Mouse (Mus musculus): Measurements from ENCODE around the gene Tfap2b. TPM values are rescaled to one million over a fixed set of nuclear protein-coding genes. Genes with fewer than 3 reads are reported as not detected.

Tfap2b gene
- total RNA-seq, 2 experiments from 2014 or later, result 0.74 to 1.1 TPM

DNA sequence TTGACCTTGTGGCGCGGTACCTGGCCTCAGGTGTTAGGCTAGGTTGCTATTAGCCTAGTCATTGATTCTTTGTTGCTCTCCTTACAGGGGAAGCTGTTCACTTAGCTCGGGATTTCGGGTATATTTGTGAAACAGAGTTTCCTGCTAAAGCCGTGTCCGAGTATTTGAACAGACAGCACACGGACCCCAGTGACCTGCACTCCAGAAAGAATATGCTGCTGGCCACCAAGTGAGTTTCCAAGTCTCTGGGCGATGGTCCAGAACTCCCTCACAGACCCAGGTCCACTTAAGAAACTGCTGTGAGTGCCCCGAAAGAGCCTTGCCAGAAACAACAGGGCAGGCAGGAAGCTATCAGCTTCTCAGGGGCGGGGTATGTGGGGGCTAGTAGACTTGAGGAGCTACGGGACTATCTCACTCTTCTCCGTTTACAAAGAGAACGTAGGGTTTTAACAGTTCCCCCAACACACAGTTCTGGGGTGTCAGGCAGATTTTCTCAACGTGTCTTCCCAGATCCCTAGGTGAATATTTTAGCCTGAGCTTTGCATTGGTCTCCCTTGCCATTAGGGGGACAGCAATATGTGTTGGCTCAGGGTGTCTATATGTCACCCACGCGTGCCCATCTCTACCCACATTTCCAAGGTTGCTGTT lies 22.3 kb downstream of the Tfap2b start:
- intact Hi-C loops (cut with DNase I), result no loop called here
- no peak for DNase-seq (ENCODE audit: low spot score in 2 of 2)

DNA sequence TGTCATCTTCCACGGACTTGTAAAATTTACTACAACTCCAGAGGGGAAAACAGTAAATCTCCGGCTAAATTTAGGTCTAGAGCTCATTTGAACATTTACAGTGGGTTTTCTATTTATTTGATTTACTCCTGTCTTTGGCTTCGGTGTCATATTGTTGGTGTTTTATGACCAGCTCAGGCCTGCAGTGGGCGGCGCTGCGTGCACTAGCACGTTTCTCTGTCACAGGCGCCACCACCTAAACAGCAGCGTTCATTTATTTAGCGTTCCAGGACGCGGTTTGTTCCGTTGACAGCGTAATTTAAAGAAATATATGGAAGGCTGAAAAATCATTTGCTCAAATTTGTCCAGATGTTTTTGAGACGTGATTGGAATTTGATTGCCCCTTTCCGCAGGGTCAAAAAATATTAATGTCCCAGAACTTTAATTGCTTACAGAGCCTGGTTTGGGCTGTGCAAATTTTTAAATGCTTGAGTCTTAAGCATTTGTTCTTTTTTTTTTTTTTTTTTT lies 22.9 kb downstream of the Tfap2b start:
- intact Hi-C loops (cut with DNase I), result no loop called here
- DNase-seq (ENCODE audit: low spot score in 2 of 2), result no peak

DNA sequence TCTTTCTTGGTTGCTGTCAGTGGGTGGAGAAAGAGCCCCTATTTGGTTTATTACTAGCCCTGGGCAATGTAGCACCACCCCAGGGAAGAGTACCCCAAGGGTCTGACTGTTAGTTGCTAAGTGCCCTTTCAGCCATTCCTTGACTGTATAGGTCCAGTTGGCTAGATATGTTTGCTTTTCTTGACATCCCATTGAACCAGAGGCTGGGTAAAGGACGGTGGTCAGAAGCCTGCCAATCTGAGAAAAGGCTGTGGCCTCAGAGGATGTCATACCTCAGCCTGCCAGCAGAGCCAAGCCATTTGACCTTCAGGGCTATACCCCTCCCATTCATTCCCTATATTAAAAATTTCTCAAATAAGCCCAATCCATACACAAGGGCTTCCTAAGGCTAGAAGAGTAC lies 24.0 kb downstream of the Tfap2b start:
- no peak for DNase-seq (ENCODE audit: low spot score in 2 of 2)
- intact Hi-C loops (cut with DNase I), result no loop called here

DNA sequence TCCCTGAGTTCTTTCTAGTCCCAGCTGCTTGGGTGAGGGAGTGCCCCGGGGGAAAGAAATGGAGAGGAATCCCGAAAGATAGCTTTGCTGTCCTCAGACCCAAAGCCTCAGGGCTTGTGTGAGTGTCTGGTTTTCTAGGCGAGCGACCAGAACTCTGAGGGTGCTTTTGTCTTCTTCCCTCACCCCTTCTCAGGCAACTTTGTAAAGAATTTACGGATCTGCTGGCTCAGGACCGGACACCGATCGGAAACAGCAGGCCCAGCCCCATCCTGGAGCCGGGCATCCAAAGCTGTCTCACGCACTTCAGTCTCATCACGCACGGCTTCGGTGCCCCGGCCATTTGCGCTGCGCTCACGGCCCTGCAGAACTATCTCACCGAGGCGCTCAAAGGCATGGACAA lies 25.1 kb downstream of the Tfap2b start:
- intact Hi-C loops (cut with DNase I), result no loop called here
- no peak for DNase-seq (ENCODE audit: low spot score in 2 of 2)

DNA sequence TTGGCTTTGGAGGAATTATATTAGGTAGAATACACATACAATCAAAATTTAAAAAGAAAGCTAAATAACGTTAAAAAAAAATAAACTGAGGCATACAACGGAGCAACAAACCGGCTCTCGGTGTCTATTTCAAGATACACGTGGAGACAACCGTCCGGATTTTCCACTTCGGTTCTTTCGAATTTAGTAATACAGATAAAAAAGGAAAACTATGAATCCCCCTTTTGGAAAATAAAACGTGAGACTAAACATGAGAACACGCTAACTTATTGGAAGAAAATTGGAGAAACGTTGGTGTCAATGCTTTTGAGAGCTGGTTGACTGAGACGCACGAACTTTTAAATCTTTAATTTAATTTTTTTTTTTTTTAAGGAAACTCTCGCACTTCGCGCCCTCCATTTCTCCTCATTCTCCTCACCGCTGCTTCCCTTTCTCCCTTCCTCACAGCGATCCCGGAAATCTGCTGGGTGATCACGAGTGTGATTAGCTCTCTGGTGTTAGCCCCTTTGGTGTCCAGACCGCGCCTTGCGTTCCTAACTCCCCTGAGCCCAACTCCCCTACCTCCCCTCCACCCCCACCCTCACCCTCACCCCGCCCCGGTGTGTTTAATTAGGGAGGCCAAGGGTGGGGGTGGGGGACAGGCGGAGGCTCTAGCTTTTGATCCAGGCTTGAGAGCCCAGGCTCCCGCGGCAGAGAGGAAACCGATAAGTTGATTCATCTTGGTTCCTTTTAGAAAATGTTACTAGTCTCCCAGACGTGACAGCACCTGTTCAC lies 25.9 kb downstream of the Tfap2b start:
- intact Hi-C loops (cut with DNase I), result loop anchor here (5.0 kb wide), 1 partner anchor 132 kb away; the partner anchor contains the start of gene Tfap2d
- no peak for DNase-seq (ENCODE audit: low spot score in 2 of 2)

DNA sequence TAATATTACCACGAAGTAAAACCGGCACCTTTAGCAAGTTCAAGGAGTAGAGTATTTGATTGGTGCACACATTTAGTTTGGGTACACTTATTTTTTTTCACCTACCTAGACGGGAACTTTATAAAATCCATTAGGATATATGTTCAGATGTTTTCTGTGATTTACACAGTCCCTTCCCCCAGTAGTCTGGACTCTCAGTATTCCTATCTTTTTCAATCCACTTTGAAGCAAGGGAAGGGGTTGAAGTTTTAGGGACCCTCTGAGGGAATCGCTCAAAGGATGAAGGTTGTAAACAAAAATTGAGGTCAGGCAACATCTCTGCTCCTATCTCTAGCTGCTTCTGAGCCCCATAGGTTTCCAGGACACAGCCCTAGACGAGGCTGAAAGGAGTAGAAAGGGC lies 27.3 kb downstream of the Tfap2b start:
- DNase-seq (ENCODE audit: low spot score in 2 of 2), result no peak
- intact Hi-C loops (cut with DNase I), result loop anchor here (5.0 kb wide), 1 partner anchor 134 kb away; the partner anchor contains the start of gene Tfap2d

DNA sequence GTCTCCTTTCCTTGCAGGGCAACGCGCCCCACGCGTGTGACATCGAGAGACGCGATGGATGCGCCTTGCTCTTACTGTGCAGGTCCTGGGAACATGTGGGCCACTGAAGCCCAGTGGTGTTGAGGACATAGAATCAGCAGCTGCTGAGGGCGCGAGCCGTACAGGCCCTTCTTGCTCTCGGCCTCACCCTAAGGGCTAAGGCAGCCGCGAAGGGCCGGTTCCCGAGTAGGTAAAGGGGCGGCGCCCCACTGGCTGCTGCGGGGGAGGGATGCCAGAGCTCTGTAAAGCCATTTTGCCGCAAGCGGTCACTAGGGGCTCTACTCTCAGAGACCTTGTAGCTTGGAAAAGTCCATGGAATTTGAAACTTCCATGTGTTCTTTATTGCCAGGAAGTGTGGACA lies 27.9 kb downstream of the Tfap2b start:
- no peak for DNase-seq (ENCODE audit: low spot score in 2 of 2)
- intact Hi-C loops (cut with DNase I), result loop anchor here (5.0 kb wide), 1 partner anchor 134 kb away; the partner anchor contains the start of gene Tfap2d

DNA sequence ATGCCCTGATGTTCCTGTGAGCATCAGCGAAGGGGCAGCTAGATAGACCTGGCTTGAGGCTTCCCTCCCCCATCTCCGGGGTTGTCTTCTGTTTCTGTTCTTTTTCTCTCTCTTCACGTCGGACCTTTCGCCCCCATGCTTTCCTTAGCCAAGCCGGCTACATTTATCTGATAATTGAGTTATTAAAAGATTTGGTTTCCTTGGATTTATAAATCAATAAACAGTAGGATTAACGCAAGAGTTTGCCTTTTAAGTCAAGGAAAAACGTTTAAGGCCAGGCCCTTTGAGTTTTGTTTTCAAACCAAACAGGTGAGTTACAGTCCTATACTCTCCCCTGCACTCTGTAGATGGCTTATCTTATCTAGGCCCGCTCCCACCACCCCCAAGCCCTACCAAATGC lies 28.3 kb downstream of the Tfap2b start:
- no peak for DNase-seq (ENCODE audit: low spot score in 2 of 2)
- intact Hi-C loops (cut with DNase I), result loop anchor here (5.0 kb wide), 1 partner anchor 135 kb away; the partner anchor contains the start of gene Tfap2d

DNA sequence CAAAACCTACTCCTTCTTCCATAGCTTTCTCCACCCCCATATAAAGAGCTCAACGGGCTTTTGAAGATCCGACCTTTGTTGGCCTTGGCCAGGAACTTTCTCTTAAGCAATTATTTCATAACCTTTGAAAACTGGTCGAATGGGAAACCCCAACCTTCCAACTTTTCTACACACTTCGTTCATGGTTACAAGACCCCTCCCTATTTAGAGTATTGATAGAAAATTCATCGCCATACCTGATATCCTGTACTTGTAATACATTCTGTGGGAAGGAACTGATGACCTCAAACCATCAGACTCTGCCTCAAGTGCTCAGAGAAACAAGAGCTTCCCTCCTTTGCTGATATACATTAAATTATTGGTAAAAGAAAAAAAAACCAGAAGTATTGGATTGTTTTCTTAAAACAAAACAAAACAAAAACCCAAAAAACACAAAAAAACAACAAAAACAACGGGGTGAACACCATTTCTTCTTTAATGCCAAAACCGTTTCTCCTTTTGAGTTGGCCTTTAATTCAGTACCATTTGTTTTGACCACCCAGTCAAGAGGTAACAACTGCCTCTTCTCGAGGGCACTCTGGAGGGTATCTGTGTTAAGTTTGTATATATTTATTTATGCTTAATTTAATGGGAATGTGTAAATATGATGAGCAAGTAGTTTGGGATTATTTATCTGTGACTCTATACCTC lies 29.2 kb downstream of the Tfap2b start:
- intact Hi-C loops (cut with DNase I), result loop anchor here (5.0 kb wide), 1 partner anchor 136 kb away; the partner anchor contains the start of gene Tfap2d
- no peak for DNase-seq (ENCODE audit: low spot score in 2 of 2)

DNA sequence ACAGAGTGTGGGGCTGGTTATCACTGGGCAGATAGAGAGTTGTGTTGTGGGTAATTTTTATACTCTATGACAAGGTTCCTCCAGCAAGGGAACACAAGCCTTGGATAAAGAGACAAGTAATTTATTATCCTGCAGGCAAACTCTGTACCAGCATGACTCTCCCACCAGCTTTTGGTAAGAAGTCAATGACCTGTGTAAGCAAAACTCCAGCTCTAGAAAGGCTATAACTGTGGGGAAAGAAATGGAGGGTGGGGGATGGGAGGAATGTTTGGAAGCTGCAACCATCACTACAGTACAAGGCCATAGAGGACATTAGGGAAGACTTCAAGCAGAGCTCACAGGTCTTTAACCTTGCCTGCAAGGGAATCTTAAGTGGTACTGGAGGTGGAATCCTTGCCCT lies 31.3 kb downstream of the Tfap2b start:
- DNase-seq (ENCODE audit: low spot score in 2 of 2), result no peak
- intact Hi-C loops (cut with DNase I), result no loop called here

DNA sequence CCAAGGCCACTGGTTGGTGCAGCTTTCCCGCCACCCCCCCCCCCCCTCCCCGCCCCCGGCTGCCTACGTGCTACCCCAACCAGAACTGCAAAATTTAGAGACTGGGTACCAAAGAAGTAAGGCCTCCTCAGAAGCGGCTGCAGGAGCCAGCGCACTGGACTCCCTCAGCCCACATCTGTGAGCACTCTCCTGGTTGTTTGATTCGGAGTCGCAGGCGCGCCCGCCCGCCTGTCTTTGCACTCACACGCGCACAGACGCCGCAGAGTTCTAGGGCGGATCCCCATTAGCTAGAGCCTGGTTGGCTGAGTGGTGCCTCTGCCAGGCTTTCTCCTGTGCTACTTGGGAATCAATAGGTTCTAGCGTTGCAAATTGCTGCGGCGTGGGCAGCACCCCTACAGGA lies 32.6 kb downstream of the Tfap2b start:
- DNase-seq (ENCODE audit: low spot score in 2 of 2), result no peak
- intact Hi-C loops (cut with DNase I), result no loop called here

DNA sequence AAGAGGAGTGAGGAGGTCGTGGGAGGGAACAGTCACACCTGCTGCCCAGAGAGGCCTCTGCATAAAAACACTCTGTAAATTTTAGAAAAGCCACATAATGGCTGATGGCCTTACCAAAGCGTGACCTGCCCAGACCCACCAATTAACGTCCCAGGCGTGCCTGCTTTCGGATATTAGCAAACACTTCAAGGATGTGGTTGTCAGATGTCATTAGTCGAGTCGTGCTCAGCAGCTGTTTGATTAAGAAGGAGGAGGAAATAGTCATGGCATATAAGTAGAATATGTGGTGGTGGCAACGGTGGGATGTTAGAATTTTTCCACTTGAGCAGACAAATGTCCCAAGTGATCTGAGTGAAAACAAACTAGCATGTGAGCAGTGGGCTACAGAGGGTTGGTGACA lies 33.3 kb downstream of the Tfap2b start:
- intact Hi-C loops (cut with DNase I), result no loop called here
- no peak for DNase-seq (ENCODE audit: low spot score in 2 of 2)

DNA sequence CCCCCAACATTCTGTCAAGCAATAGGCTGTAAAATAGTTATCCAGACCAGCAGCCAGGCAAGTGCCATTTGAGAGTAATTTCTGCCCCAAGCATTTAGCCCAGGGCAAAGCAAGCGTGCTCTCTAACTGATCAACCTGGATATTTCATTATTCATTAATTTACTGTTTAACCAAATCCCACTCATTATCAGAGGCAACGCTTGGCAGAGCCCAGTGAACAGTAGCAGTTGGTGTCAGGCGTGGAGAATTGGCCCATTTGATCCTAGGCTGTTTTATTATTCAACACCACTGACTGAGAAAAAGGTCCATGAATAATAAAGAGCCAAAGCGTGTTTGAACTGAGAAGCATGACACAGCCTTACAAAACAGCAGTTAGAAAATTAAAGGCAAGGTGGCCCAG lies 36.3 kb downstream of the Tfap2b start:
- intact Hi-C loops (cut with DNase I), result no loop called here
- DNase-seq (ENCODE audit: low spot score in 2 of 2), result no peak

DNA sequence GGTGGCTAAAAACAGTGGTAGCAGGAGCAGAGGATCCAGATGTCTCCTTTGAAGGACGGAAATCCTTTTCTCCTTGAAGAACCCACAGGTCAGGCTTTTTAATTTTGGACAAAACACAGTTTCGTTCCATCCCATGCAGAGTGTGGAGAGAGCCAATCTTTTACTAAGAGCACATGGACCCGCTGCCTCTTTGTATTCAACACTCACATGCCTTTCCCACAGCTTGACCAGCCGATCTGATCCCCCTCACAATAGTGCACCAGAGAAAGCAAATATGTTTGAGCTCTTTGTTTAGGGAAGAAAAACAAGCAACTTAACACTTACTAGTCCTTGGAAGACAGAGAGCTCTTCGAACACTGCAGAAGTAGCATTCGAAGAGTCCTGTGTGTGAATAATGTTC lies 42.6 kb downstream of the Tfap2b start:
- no peak for DNase-seq (ENCODE audit: low spot score in 2 of 2)
- intact Hi-C loops (cut with DNase I), result no loop called here

DNA sequence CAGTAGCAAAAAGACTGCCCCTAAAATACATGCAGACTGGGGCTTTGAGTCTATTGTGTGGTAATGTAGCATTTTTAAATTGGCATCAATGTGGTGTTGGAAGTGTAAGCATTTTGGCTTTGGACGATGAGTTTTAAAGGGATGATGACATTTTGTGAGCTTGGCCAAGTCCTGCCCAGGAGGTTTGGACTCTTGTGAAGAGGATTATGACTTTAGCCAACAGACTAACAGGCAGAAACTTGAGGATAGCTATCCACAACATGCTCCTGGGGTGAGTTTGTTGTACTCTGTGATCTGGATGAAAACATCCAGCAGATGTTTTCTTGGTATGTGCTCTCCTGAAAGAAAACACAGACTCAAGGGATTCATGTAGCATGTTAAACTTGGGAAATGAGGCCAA lies 60.9 kb downstream of the Tfap2b start:
- no peak for DNase-seq (ENCODE audit: low spot score in 2 of 2)
- intact Hi-C loops (cut with DNase I), result no loop called here

Other genes starting within 250 kb of the Tfap2b start
- 1 to 10 TPM; 4.1 to 4.2 TPM for gene Tfap2d, start 105.9 kb upstream of the Tfap2b start, total RNA-seq (2021)